Mouse (Mus musculus) bone marrow macrophage, adult 2 months (primary cell): ENCODE measurements around the gene Acot3. TPM values are rescaled to one million over a fixed set of nuclear protein-coding genes. Genes with fewer than 3 reads are reported as not detected.
"Not testable (repeated sequence)": the region's sequence is repeated elsewhere in the genome, so short reads cannot be mapped to it uniquely, and the experiment has no call there.

Experiments used
- H3K27ac ChIP-seq: 2 replicates; pipeline ENCODE4 v1.5.1; 2012; ENCODE audit warnings: low read depth, low read length; ENCODE audit not compliant: insufficient read depth
- H3K4me1 ChIP-seq: 2 replicates; pipeline ENCODE4 v1.6.1; 2012; ENCODE audit warnings: low read length; ENCODE audit not compliant: control insufficient read depth, insufficient read depth
- H3K4me3 ChIP-seq: 2 replicates; pipeline ENCODE4 v1.5.1; 2012; ENCODE audit warnings: mild to moderate bottlenecking, low read length, moderate library complexity; ENCODE audit not compliant: insufficient read depth
- CTCF ChIP-seq: IDR thresholded peaks from 2 replicates; pipeline ENCODE4 v1.5.1; 2012; ENCODE audit warnings: low read depth, mild to moderate bottlenecking, low read length, moderate library complexity
- POLR2A ChIP-seq: IDR thresholded peaks from 2 replicates; pipeline ENCODE4 v1.6.1; 2012; ENCODE audit warnings: mild to moderate bottlenecking, low read depth, low read length, borderline replicate concordance
- polyA plus RNA-seq: library from polyadenylated mRNA; stranded (reverse); fragments of >200 nt; gene quantifications from 2 replicates; pipeline ENCODE4 v1.2.4, GENCODE M21; 2012; ENCODE audit not compliant: missing spikeins, insufficient read depth, insufficient read length

The Acot3 gene
- polyA plus RNA-seq, 1 experiment: not detected

- Histone ChIP-seq H3K4me3 (no peak overlapping the region), H3K4me1 (peaks cover 36% of the 10 kb centered on the region), H3K27ac (peak overlapping the region; percentile 79)
- no peak for TF ChIP-seq CTCF
- TF ChIP-seq POLR2A: no peak
These were observed 28.7 kb upstream of the Acot3 start for GRCm38 (mm10) chr12:84023052-84023745.

GRCm38 (mm10) chr12:84025888-84026287 lies 26.1 kb upstream of the Acot3 start:
- Histone ChIP-seq H3K4me1 (peaks cover 21% of the 10 kb centered on the region), H3K27ac (no peak overlapping the region), H3K4me3 (no peak overlapping the region)
- TF ChIP-seq POLR2A: no peak
- no peak for TF ChIP-seq CTCF

- H3K27ac ChIP-seq, H3K4me3 ChIP-seq: not testable (repeated sequence)
- H3K4me1 ChIP-seq: peaks cover 12% of the 10 kb centered on the region
These were observed 23.6 kb upstream of the Acot3 start for GRCm38 (mm10) chr12:84028328-84028727.

- H3K27ac ChIP-seq, H3K4me1 ChIP-seq, H3K4me3 ChIP-seq: not testable (repeated sequence)
These were observed 22.9 kb upstream of the Acot3 start for GRCm38 (mm10) chr12:84029043-84029442.

GRCm38 (mm10) chr12:84030659-84031332 lies 21.1 kb upstream of the Acot3 start:
- TF ChIP-seq CTCF (peak; percentile 60), POLR2A (no peak)
- H3K27ac ChIP-seq: no peak overlapping the region
- H3K4me3 ChIP-seq: no peak overlapping the region
- H3K4me1 ChIP-seq: peaks cover 7% of the 10 kb centered on the region

- no peak for TF ChIP-seq CTCF
- no peak for TF ChIP-seq POLR2A
- H3K4me3 ChIP-seq: no peak overlapping the region
These were observed 19.1 kb upstream of the Acot3 start for GRCm38 (mm10) chr12:84032854-84033253.

GRCm38 (mm10) chr12:84033302-84033701 lies 18.6 kb upstream of the Acot3 start:
- H3K27ac ChIP-seq, H3K4me1 ChIP-seq, H3K4me3 ChIP-seq: not testable (repeated sequence)

More at GRCm38 (mm10) chr12:84032854-84033253, 19.1 kb upstream of the Acot3 start:
- Histone ChIP-seq H3K4me1 (peaks cover 7% of the 10 kb centered on the region), H3K27ac (no peak overlapping the region)

- TF ChIP-seq CTCF (no peak), POLR2A (no peak)
- Histone ChIP-seq H3K4me3 (no peak overlapping the region), H3K27ac (no peak overlapping the region), H3K4me1 (peaks cover 7% of the 10 kb centered on the region)
These were observed 17.8 kb upstream of the Acot3 start for GRCm38 (mm10) chr12:84034108-84034507.

GRCm38 (mm10) chr12:84038241-84038640 lies 13.7 kb upstream of the Acot3 start, which contains the start of gene Acot4:
Gene Acot4 (plus strand): TSS chr12:84038379.
- peak within 1 kb of the TSS; percentile 55 for H3K4me3 ChIP-seq
- H3K4me1 ChIP-seq, H3K27ac ChIP-seq: not testable (repeated sequence)

GRCm38 (mm10) chr12:84038691-84039111 lies 13.2 kb upstream of the Acot3 start, which contains the start of gene Gm49366:
Gene Gm49366 (plus strand): TSS chr12:84038935.
- not testable (repeated sequence) for H3K27ac ChIP-seq, H3K4me1 ChIP-seq
- peak within 1 kb of the TSS; percentile 55 for H3K4me3 ChIP-seq

GRCm38 (mm10) chr12:84042248-84042647 lies 9.7 kb upstream of the Acot3 start:
- Histone ChIP-seq H3K4me1 (peaks cover 6% of the 10 kb centered on the region), H3K4me3 (no peak overlapping the region), H3K27ac (no peak overlapping the region)
- TF ChIP-seq POLR2A: no peak
- TF ChIP-seq CTCF: no peak
